Mouse (Mus musculus): ENCODE measurements around the gene Strn3.

GRCm38 (mm10) chr12:51666708-51667430 lies 24.8 kb downstream of the Strn3 start:
- TF ChIP-seq CTCF (IDR thresholded peaks at IDR 0.05; ENCODE audit: borderline replicate concordance, control insufficient read depth, extremely low read depth, insufficient read depth, low read length, poor library complexity) (no peak), POLR2A (IDR thresholded peaks at IDR 0.05; ENCODE audit: control insufficient read depth, extremely low read depth, insufficient read depth, low read length, poor library complexity) (no peak)

All from thymus, adult 2 months (tissue).